In genomic region chr10:102451756-102452155, GRCm38 (mm10) we compare ENCODE assay signal across 9 mouse cellular contexts. TPM values are rescaled to one million over a fixed set of nuclear protein-coding genes. Genes with fewer than 3 reads are reported as not detected.
DNase-seq lines count a peak whose midpoint lies in the region; ATAC-seq and TF ChIP-seq lines count a peak whose summit lies in the region.
"Had no signal": no experiment of that assay in that cellular context is flagged by ENCODE, and none has a peak within 500 bp of the region (broad histone marks: within the 10 kb centered on the region; RNA-seq: fewer than 3 reads in every experiment).

No protein-coding gene starts in this region.

- H3K27ac ChIP-seq in kidney, postnatal 0 days: no peak overlapping the region
- H3K27ac ChIP-seq: liver, embryonic 15.5 days had no signal

- TF ChIP-seq CTCF in kidney, postnatal 0 days (IDR thresholded peaks at IDR 0.05; ENCODE audit: low read depth): peak; percentile 86

- peak; percentile 43 for ATAC-seq in CD4-positive, CD25-positive, alpha-beta regulatory T cell, adult 4 months
- peak; percentile 90 for ATAC-seq in frontal cortex, adult (ENCODE audit: low TSS enrichment)
- peak; percentile 61; the same call in 1 of the 2 replicates for ATAC-seq in kidney, postnatal 0 days (replicated peaks; ENCODE audit: low FRiP score, low read depth)
- peak; percentile 88 for ATAC-seq in megakaryocyte, adult 5-6 weeks (ENCODE audit: poor library complexity, severe bottlenecking)

- H3K4me1 ChIP-seq in kidney, postnatal 0 days (replicated peaks; ENCODE audit: insufficient read depth, low read length): no peaks in the 10 kb centered on the region
- H3K4me1 ChIP-seq: liver, embryonic 15.5 days had no signal

- no peak overlapping the region for H3K9ac ChIP-seq in kidney, postnatal 0 days (ENCODE audit: low read depth, low read length)
- H3K9ac ChIP-seq: liver, embryonic 15.5 days had no signal

- no peak overlapping the region for H3K4me3 ChIP-seq in kidney, postnatal 0 days (replicated peaks; ENCODE audit: low read depth, low read length)
- H3K4me3 ChIP-seq: liver, embryonic 15.5 days had no signal

- DNase-seq in heart, adult 18-20 months: peak; percentile 1 to 32
- no peak for DNase-seq in heart, postnatal 25 days (ENCODE audit: low spot score)
- DNase-seq in brain, adult 2 months (ENCODE audit: low read depth, low spot score): peak; percentile 69
- DNase-seq in kidney, postnatal 0 days (ENCODE audit: low spot score): peak; percentile 69
- peak; percentile 43 for DNase-seq in testis, postnatal 10 days (ENCODE audit: low spot score)

- no peak overlapping the region for H3K4me2 ChIP-seq in kidney, postnatal 0 days (ENCODE audit: low read length)
- H3K4me2 ChIP-seq: liver, embryonic 15.5 days had no signal

- H3K36me3 ChIP-seq in kidney, postnatal 0 days (ENCODE audit: insufficient read depth, low read length): no peaks in the 10 kb centered on the region
- H3K36me3 ChIP-seq: liver, embryonic 15.5 days had no signal

- intact Hi-C loops in heart, postnatal 25 days (cut with DNase I): loop anchor here (5.0 kb wide), 3 partner anchors 41 to 426 kb away; partner anchors contain the start of gene Nts

- no peaks in the 10 kb centered on the region for H3K27me3 ChIP-seq in kidney, postnatal 0 days (ENCODE audit: insufficient read depth, low read length)
- H3K27me3 ChIP-seq: liver, embryonic 15.5 days had no signal

- H3K9me3 ChIP-seq in kidney, postnatal 0 days (replicated peaks; ENCODE audit: low read length): no peaks in the 10 kb centered on the region
- H3K9me3 ChIP-seq: liver, embryonic 15.5 days had no signal

- WGBS in kidney, postnatal 0 days: 8% methylated on average over 7 of the region's 7 CpGs

RNA-seq across cellular contexts. Expression of gene Nts, which starts 38.5 kb away (rescaled TPM):
- total RNA-seq in heart, adult 18-20 months (2021): under 1 TPM; 0.57 to 0.77 TPM
- total RNA-seq in heart, postnatal 25 days (2021): 1 to 10 TPM in 1 of 2 experiments, under 1 TPM in 1; 0.84 to 1.3 TPM
- polyA plus RNA-seq in CD4-positive, CD25-positive, alpha-beta regulatory T cell, adult 4 months (2017; shearing (Covaris generic)): not detected
- 26.6 and 29.4 TPM in 2 replicates for polyA plus RNA-seq in kidney, postnatal 0 days (2015; fragmentation: Nextera tagmentation; extraction: Ambion mirVana)
- total RNA-seq in megakaryocyte, adult 5-6 weeks (2015): not detected in 2 replicates
- total RNA-seq in megakaryocyte, adult 5-6 weeks (2017): not detected in 2 replicates
